Mouse (Mus musculus) heart, adult 9 months (tissue): ENCODE measurements around the gene Slco1a1.
"Not testable (repeated sequence)": the region's sequence is repeated elsewhere in the genome, so short reads cannot be mapped to it uniquely, and the experiment has no call there.

Source experiments
- DNase-seq, 2 experiments: peaks; one replicate each; pipeline ENCODE4 v3.0.0; 2022; ENCODE audit warnings: low spot score in 2 of 2

Slco1a1 gene

DNA sequence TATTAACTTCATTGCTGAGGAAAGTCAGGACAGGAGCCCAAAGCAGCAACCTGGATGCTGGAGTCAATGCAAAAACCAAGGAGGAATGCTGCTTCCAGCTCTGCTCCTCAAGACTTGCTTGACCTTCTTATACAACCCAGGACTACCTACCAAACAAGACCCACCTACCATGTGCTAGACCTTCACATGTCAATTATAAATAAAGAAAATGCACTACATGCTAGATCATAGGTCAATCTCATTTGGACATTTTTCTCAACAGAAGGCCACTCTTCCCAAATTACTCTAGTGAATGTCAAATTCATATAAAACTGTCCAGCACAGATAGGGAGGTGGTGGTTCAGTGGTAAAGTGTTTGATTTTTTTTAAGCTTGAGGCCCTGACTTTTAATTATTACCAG is at the start of gene Slco1a1:
Slco1a1 (minus strand) TSS at position 101 of the 400 bp plus-strand sequence.
- DNase-seq = no peak

DNA sequence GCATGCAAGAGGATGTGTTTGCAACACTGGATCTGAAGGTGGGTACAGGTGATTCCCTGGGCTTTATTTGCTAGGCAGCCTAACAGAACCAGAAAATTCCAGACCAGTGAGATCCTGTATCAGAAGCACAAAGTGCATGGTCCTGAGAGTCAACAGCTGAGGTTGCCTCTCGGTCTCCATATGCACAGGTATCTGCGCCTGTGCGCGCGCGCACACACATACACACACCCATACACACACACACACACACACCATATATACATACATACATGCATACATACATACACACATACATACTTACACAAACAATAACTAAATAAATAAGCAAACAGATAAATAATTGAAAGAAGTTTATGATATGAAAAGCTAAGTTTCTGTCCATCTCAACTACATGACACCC is 40.0 kb upstream of the Slco1a1 start:
- no peak for DNase-seq

DNA sequence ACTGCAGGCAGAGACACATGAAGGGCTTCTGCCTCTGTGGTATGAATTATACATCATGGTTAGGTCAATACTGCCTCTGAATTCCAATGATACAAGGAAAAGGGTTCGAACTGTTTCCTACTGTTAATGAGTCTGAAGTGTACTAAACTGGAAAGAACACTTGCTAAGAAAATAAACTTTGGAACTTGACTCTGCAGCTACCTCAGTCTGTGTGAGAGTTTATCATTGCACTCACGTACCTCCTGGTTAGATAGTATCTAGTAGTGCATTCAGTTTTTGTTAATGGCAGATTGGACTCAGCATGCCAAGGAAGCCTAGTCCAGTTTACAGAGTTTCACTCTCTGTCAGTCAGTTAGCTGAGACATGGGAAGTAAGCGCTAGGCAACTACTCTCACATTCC is 37.9 kb upstream of the Slco1a1 start:
- DNase-seq = no peak

- DNase-seq = no peak
Observed at GRCm38 (mm10) chr6:141962420-141962819, 15.7 kb upstream of the Slco1a1 start.

- DNase-seq = no peak
Observed at GRCm38 (mm10) chr6:141961861-141962260, 15.1 kb upstream of the Slco1a1 start.

- no peak for DNase-seq
Observed at GRCm38 (mm10) chr6:141960482-141960881, 13.7 kb upstream of the Slco1a1 start.

GRCm38 (mm10) chr6:141940451-141940850 is 6.3 kb downstream of the Slco1a1 start:
- DNase-seq = no peak

GRCm38 (mm10) chr6:141898197-141898596 is 48.6 kb downstream of the Slco1a1 start:
- no peak for DNase-seq

DNA sequence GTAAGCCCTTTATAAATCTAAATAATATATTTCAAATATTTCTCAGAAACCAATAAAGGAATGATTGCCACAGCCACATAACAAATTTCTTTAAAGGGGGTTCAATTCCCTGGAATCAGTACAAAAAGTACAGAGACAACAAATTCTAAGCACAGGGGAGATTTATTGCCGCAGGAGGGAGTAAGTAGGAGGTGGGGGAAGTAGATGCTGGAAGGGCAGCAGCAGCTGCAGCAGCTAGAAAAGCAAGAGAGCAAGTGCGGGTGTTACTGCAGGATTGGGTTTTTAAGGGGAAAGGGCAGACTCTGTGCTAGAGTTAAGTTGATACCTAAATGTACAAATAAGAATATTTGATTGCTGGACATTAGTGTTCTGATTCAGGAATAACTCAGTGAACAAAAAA is 57.0 kb downstream of the Slco1a1 start:
- DNase-seq = no peak

DNA sequence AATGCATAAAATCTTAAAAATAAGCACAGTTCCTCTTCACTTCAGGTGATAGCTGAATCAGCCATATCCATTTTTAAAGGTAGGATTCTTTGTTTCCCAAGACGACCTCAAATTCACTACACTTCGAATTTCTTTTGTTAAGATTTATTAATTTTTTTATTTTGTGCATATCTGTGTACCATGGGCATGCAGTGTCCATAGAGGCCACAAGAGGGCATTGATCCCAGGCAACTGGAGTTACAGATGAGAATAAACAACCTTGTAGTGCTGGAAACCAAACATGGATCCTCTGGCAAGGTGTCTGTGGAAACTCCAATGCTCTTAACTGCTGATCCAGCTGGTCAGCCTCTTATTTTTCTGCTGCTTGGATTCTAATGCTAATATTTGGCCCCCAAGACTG is 58.5 kb downstream of the Slco1a1 start:
- DNase-seq = no peak

GRCm38 (mm10) chr6:141882581-141882980 is 64.2 kb downstream of the Slco1a1 start:
- DNase-seq = no peak

GRCm38 (mm10) chr6:141875742-141876141 is 71.0 kb downstream of the Slco1a1 start:
- DNase-seq = not testable (repeated sequence)

GRCm38 (mm10) chr6:141871711-141872110 is 75.1 kb downstream of the Slco1a1 start:
- no peak for DNase-seq

GRCm38 (mm10) chr6:141868735-141869134 is 78.0 kb downstream of the Slco1a1 start:
- DNase-seq = no peak

DNA sequence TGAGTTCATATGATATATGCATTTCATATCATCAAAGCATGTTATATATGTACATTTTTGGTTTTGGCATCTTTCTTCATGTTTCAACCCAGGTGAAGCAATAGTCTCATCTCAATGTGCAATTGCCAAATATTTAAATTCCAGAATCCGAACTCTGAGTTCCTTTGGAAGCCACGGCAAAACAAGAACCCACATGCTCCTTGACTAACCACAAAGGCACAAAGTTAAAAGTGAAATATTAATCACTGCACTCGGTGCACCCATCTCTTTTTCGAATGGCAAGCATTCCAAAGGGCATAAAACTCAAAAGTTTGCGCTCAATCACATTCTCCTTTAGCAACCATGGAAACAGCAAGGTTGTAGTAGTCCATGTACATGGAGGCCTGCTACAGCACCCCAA is 80.7 kb downstream of the Slco1a1 start:
- DNase-seq = no peak

- DNase-seq = no peak
Observed at GRCm38 (mm10) chr6:141857735-141858531, 88.8 kb downstream of the Slco1a1 start.
